Mouse (Mus musculus) regulatory T cell (primary cell): ENCODE measurements around the gene Yrdc.

Experiments
- in situ Hi-C: fragments of 300-600 bp; cut with MboI, MseI; formaldehyde crosslinking; loops from one replicate; pipeline ENCODE4 v1.15.1; 2025; ENCODE audit warnings: high pct_unique_total_duplicates

Yrdc gene

GRCm38 (mm10) chr4:124849631-124850260 lies 733 bp upstream of the Yrdc start:
- in situ Hi-C loops: loop anchor here (5.0 to 25.0 kb wide), 3 partner anchors 52 to 937 kb away; partner anchors contain the start of genes 4930535I16Rik, Mycbp and Rragc

DNA sequence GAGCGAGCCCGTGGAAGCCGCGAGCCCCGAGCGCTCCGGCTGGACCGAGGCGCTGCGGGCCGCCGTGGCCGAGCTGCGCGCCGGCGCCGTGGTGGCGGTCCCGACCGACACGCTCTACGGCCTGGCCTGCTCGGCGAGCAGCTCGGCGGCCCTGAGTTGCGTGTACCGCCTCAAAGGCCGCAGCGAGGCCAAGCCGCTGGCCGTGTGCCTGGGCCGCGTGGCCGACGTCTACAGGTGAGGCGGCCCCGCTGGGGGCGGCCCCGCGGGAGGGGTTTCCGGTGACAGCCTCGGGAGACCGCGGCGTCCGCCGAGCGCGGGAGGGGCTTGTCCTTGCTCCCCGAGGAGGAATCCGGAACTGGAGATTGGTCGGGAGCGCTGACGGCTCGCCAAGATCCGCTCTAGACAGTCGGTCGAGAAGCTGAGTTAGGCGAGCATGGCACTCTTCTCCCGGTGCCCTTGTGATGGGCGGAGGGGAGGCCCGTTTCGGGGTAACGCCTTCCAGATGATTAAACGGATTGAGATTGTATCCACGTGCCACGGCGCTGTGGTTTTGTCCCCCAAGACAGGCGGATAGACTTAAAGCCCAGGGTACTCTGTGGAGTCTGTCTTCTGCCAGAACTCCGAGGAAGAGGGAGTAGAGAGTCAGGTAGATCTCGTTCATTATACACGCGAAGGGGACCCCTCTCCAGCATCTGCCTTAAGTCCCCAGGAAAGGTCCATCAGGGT lies 617 bp downstream of the Yrdc start, which contains the start of gene 1110065P20Rik:
TSS of gene 1110065P20Rik (minus strand) at position 264 of the 726 bp plus-strand sequence.
- in situ Hi-C loops: loop anchor here (25.0 kb wide), 1 partner anchor 939 kb away; the partner anchor contains the start of genes 4930535I16Rik, Mycbp and Rragc

DNA sequence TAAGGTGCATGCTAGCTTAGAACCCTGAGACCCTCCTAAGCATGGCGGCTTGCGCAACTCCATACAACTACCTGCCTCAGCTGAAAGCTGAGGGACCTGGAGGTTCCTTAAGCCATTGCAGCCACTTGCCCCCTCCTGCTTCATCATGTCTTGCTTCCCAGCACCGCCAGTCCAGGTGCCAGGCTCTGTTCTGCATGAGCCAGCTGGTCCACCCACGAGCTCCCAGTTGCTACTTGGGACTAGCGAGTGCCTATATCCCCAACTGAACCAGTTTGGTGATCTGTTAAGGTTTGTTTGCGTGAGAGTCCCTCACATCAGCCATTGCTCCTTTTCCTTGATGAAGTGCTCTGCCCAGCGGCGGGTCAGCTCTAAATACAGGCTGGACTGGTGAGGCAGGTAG lies 5.8 kb downstream of the Yrdc start:
- in situ Hi-C loops: loop anchor here (25.0 kb wide), 1 partner anchor 944 kb away; the partner anchor contains the start of genes 4930535I16Rik, Mycbp and Rragc

DNA sequence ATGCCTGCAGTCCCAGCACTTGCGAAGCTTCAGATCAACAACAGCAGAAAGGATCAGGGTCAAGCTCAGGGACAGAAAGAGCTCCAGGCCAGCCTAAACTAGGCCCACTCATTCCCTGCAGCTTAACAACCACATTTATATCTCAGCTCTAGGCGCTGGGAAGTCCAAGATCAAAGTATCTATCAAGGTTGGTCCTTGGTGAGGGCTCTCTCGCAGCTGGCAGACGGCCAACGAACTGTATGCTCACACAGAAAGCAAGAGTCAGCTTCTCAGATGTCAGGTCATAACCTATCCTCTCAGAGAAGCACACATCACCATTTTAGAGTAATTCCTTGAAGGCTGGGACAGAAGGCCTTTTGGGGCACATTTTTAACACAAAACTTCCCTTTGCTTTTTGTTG lies 7.9 kb downstream of the Yrdc start:
- in situ Hi-C loops: loop anchor here (25.0 kb wide), 1 partner anchor 946 kb away; the partner anchor contains the start of genes 4930535I16Rik, Mycbp and Rragc

DNA sequence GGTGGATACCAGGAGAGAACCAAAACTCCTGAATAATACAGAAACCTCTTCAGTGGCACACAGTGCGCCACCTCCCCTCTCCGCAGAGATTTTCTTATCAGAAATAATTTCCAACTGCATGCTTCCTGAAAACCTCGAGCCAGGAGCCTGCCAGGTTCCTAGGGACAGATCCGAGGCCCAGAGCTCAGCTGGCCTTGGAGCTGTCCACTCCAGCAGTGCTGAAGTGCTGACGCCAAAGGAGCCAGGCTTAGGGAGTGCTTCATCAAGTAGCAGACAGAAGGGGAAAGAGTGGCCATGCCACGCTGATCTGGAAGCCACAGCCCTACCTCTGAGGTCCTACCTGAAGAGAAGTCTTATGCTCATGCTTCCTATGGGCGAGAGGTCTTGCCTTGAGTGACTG lies 10.0 kb downstream of the Yrdc start:
- in situ Hi-C loops: loop anchor here (5.0 to 25.0 kb wide), 2 partner anchors 42 to 948 kb away; partner anchors contain the start of genes 4930535I16Rik, Mycbp and Rragc

GRCm38 (mm10) chr4:124861283-124862188 lies 11.1 kb downstream of the Yrdc start, which contains the start of gene Maneal:
Maneal (minus strand) TSS chr4:124862171.
- in situ Hi-C loops: loop anchor here (5.0 to 25.0 kb wide), 2 partner anchors 41 to 949 kb away; partner anchors contain the start of genes 4930535I16Rik, Mycbp and Rragc

GRCm38 (mm10) chr4:124872719-124873118 lies 22.2 kb downstream of the Yrdc start:
- in situ Hi-C loops: loop anchor here (25.0 kb wide), 1 partner anchor 960 kb away; the partner anchor contains the start of genes 4930535I16Rik, Mycbp and Rragc

DNA sequence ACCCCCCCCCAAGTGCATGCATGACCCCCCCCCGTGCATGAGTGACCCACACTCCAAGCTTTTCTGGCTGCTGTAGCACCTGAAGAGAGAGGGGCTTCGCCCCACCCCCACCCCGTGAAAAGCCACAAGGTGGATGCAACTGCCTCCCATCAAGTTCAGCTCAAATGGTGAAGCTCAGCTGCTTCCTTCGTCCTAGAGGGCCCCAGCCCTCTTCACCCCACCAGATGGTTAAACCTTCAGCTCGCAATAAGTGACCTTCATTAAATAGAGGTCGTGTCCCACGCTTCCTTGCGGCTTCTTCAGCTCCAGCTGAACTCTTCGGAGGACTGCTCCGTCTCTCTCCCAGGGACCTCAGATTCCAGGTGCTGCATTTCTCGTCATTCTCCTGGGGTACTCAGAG lies 30.1 kb downstream of the Yrdc start, which contains the start of gene Epha10:
TSS of gene Epha10 (plus strand) at position 301 of the 400 bp plus-strand sequence.
- in situ Hi-C loops: no loop called here

DNA sequence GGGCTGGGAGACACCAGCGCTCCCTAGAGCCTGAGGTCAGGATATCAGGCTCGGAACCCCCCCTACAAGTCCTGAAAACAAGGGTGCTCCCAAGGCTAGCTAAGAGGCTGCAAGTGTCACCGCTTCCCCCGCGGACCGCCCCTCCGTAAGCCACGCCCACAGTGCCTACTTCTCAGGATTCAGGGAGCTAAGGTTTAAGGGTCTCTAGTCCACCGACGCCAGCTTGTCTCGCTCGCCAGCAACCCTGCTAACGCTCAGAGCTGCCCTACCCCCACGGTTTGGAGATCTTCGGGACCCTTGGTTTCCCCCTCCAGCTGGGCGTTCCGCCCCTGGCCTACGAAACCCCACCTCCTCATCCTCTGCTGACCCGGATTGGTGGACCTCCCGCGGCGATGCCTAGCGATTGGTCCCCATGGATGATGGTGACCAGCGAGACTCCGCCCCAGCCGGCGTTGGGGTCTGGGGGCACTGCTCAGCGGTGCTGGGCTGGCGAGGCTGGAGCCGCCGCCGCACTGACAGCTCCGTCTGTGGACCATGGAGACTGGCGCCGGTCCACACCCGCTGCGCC lies 30.9 kb downstream of the Yrdc start:
- in situ Hi-C loops: no loop called here

- in situ Hi-C loops: no loop called here
These were observed 31.8 kb downstream of the Yrdc start for GRCm38 (mm10) chr4:124882151-124882729.

DNA sequence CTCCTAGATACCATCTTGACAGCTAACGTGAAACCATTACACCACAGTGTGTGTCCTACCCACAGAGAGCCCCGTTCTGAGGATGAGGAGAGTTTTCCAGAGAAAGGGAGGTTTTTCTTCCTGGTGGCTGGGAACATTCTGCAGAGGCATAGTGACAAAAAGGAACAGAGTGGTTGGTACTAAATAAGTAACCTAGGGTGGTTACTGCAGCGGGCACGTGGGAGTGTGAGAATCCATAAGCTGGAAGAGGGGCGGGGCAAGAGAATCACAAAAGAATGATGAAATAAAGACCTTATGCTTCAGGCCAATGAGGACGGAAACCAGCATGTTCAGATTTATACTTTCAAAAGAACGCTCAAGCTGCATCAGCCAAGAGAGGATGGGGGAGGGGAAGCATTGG lies 38.2 kb downstream of the Yrdc start:
- in situ Hi-C loops: no loop called here

GRCm38 (mm10) chr4:124889935-124890334 lies 39.5 kb downstream of the Yrdc start:
- in situ Hi-C loops: no loop called here

- in situ Hi-C loops: no loop called here
These were observed 40.4 kb downstream of the Yrdc start for GRCm38 (mm10) chr4:124890831-124891230.

GRCm38 (mm10) chr4:124893769-124894168 lies 43.3 kb downstream of the Yrdc start:
- in situ Hi-C loops: no loop called here

GRCm38 (mm10) chr4:124894508-124895428 lies 44.3 kb downstream of the Yrdc start:
- in situ Hi-C loops: no loop called here

GRCm38 (mm10) chr4:124898428-124898827 lies 47.9 kb downstream of the Yrdc start:
- in situ Hi-C loops: no loop called here

- in situ Hi-C loops: loop anchor here (5.0 kb wide), 2 partner anchors 38 to 52 kb away; partner anchors contain the start of gene Maneal
These were observed 49.4 kb downstream of the Yrdc start for GRCm38 (mm10) chr4:124899906-124900305.
